Mouse (Mus musculus): ENCODE data around the gene Kcng3. TPM values are rescaled to one million over a fixed set of nuclear protein-coding genes. Genes with fewer than 3 reads are reported as not detected.

Kcng3 gene
- total and polyA plus RNA-seq, 2 experiments from 2014 or later, result 0.05 to 2.5 TPM

DNA sequence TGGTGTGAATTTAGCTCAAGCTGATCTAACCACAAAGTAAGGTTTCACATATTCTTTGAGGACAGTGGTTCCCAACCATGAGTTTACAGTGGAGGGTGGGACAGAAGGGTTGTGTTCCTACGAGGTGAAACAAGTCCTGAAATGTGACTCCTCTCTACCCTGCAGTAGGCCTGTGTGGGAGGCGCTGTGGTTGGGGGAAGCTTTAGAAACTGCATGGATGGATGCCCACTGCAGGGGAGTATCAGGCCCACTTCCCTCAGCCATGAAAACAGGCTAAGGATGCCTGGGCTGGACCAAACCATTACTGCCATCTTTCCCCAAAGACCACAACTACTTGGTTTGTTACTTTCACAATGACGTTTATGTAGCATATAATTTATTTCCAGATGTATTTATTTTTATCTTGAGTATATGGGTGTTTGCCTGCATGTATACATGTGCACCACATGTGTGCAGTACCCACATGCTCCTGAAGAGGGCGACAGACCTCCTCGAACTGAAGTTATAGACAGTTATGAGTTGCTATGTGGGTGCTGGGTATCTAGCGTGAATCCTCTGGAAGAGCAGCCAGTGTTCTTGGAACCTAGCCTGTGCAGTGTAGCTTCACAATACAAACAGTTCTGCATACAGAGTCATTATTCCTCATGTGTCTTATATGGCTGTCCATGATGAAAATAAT lies 42.9 kb downstream of the Kcng3 start:
- no peaks in the 10 kb centered on the region for H3K4me1 ChIP-seq (ENCODE audit: insufficient read depth)
- TF ChIP-seq CTCF (IDR thresholded peaks at IDR 0.05; ENCODE audit: low read depth), result peak; percentile 42
- DNase-seq (no peak), ATAC-seq (no peak)
- no peaks in the 10 kb centered on the region for H3K27me3 ChIP-seq (ENCODE audit: insufficient read depth, low read length)
- H3K4me2 ChIP-seq (ENCODE audit: low read depth), result no peak overlapping the region
- no peak overlapping the region for H3K9ac ChIP-seq
- H3K36me3 ChIP-seq (ENCODE audit: insufficient read depth), result no peaks in the 10 kb centered on the region
- H3K9me3 ChIP-seq (ENCODE audit: low read length), result no peaks in the 10 kb centered on the region
- 89% methylated on average over 6 of the region's 6 CpGs for WGBS
- H3K4me3 ChIP-seq (ENCODE audit: low read depth, low read length), result no peak overlapping the region
- no peak overlapping the region for H3K27ac ChIP-seq (ENCODE audit: low read depth, low read length)

DNA sequence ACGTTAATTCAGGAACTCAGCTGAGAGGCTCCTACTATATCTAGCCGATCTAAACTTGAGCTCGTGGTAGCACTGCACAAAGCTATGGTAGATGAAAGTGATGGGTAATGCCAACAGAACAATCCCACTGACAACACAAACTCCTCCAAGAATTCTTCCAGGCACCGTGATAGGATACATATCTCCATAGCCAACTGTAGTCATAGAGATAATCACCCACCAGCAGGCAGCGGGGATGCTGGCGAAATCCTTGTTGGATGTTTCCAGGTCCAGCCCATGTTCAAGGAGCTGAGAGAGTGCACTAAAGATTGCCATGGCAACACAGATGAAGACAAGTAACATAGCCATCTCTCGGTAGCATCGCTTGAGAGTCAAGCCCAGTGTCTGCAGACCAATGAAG lies 44.0 kb downstream of the Kcng3 start:
- Histone ChIP-seq H3K9ac (no peak overlapping the region), H3K27me3 (ENCODE audit: insufficient read depth, low read length) (no peaks in the 10 kb centered on the region), H3K4me1 (ENCODE audit: insufficient read depth) (no peaks in the 10 kb centered on the region), H3K36me3 (ENCODE audit: insufficient read depth) (no peaks in the 10 kb centered on the region), H3K4me3 (ENCODE audit: low read depth, low read length) (no peak overlapping the region), H3K9me3 (ENCODE audit: low read length) (no peaks in the 10 kb centered on the region), H3K27ac (ENCODE audit: low read depth, low read length) (peak overlapping the region; percentile 57), H3K4me2 (ENCODE audit: low read depth) (no peak overlapping the region)
- ATAC-seq, result peak; percentile 86
- TF ChIP-seq CTCF (IDR thresholded peaks at IDR 0.05; ENCODE audit: low read depth), result no peak
- 69% methylated on average over 8 of the region's 8 CpGs for WGBS
- DNase-seq, result peak; percentile 62

DNA sequence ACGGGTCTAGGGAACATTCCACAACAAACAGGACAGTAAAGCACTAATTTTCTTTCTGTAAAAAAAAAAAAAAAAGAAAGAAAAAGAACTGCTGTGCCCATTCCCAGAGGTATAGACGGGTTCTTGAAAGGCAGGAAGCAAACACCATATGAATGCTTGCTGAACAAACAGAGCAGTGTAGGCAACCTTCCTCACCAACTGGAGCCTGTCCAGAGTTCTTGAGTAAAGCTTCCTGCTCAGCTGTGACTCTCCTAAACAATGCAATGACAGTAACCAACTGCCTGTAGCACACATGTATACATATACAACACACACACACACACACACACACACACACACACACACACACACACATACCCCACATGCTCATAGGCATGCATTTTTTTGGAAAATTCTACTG lies 49.1 kb downstream of the Kcng3 start:
- ATAC-seq (no peak), DNase-seq (no peak)
- Histone ChIP-seq H3K4me2 (ENCODE audit: low read depth) (no peak overlapping the region), H3K9ac (no peak overlapping the region), H3K4me1 (ENCODE audit: insufficient read depth) (no peaks in the 10 kb centered on the region), H3K27ac (ENCODE audit: low read depth, low read length) (no peak overlapping the region), H3K9me3 (ENCODE audit: low read length) (no peaks in the 10 kb centered on the region), H3K27me3 (ENCODE audit: insufficient read depth, low read length) (no peaks in the 10 kb centered on the region), H3K4me3 (ENCODE audit: low read depth, low read length) (no peak overlapping the region), H3K36me3 (ENCODE audit: insufficient read depth) (no peaks in the 10 kb centered on the region)
- 64% methylated on average over 2 of the region's 2 CpGs for WGBS
- no peak for TF ChIP-seq CTCF (IDR thresholded peaks at IDR 0.05; ENCODE audit: low read depth)

DNA sequence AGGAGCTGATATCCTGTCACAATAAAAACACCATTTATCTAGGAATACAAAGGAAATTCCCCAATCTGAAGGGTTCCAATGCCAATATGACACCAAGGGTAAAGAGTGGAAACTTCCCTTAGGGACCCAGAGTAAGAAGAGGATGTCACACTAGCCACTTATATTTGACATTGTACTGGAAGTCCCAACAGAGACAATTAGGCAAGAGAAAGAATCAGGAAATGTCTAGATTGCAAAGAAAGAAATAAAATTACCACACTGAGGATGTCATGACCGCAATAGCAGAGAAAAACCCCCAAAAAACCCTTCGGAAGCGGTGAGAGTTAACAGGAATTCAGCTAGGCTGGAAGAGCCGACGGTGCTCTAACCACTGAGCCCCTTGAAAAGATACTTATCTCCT lies 51.0 kb downstream of the Kcng3 start:
- TF ChIP-seq CTCF (IDR thresholded peaks at IDR 0.05; ENCODE audit: low read depth), result no peak
- no peak overlapping the region for H3K27ac ChIP-seq (ENCODE audit: low read depth, low read length)
- no peak overlapping the region for H3K4me3 ChIP-seq (ENCODE audit: low read depth, low read length)
- H3K9ac ChIP-seq, result no peak overlapping the region
- ATAC-seq (no peak), DNase-seq (no peak)
- WGBS, result 96% methylated on average over 5 of the region's 5 CpGs
- no peaks in the 10 kb centered on the region for H3K36me3 ChIP-seq (ENCODE audit: insufficient read depth)
- no peaks in the 10 kb centered on the region for H3K27me3 ChIP-seq (ENCODE audit: insufficient read depth, low read length)
- H3K9me3 ChIP-seq (ENCODE audit: low read length), result no peaks in the 10 kb centered on the region
- H3K4me1 ChIP-seq (ENCODE audit: insufficient read depth), result no peaks in the 10 kb centered on the region
- no peak overlapping the region for H3K4me2 ChIP-seq (ENCODE audit: low read depth)

DNA sequence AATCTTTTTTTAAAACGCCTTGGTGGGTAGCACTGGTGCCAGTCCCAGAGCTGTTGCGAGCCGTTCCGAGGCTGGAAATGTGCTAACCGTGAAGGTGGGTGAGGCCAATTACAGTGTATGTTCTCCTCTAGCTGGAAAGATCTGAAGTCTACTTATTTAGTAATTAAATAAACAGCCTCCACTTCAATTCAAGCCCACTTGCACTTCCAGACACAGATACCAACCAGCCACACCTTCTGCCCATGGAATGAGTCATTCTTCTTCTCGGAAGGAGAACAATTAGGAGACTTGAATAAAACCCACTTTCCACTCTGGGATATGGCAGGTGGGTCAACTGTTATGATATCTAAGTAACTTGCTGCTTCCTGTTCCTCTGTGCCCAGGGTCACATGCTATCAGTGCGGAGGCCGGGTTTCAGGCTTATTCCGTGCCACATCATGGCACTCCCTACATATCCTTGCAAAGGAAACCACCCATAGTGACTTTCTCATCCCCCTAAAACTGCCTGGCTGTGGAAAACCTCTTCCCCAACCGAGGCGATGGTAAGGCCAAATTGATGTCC lies 54.8 kb downstream of the Kcng3 start:
- no peaks in the 10 kb centered on the region for H3K27me3 ChIP-seq (ENCODE audit: insufficient read depth, low read length)
- no peak overlapping the region for H3K9ac ChIP-seq
- H3K9me3 ChIP-seq (ENCODE audit: low read length), result no peaks in the 10 kb centered on the region
- 97% methylated on average over 11 of the region's 11 CpGs for WGBS
- no peak overlapping the region for H3K4me3 ChIP-seq (ENCODE audit: low read depth, low read length)
- no peak for TF ChIP-seq CTCF (IDR thresholded peaks at IDR 0.05; ENCODE audit: low read depth)
- no peaks in the 10 kb centered on the region for H3K36me3 ChIP-seq (ENCODE audit: insufficient read depth)
- H3K27ac ChIP-seq (ENCODE audit: low read depth, low read length), result no peak overlapping the region
- DNase-seq (no peak), ATAC-seq (no peak)
- no peak overlapping the region for H3K4me2 ChIP-seq (ENCODE audit: low read depth)
- no peaks in the 10 kb centered on the region for H3K4me1 ChIP-seq (ENCODE audit: insufficient read depth)

DNA sequence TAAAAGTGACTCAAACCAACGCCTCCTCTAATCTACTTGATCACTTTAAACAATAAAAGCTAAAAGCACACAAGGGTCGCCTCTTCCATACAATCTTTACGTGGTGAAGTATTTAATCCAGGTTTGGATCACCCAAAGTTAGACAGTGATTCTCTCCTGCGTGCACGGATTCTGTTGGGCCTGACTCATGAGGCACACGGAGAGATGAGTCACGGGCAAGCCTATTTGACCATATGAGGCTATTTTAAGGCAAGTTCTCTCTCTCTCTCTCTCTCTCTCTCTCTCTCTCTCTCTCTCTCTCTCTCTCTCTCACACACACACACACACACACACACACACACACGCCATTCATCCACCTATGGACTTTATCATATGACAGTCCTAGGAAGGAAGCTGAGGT lies 57.1 kb downstream of the Kcng3 start:
- H3K27ac ChIP-seq (ENCODE audit: low read depth, low read length), result no peak overlapping the region
- no peaks in the 10 kb centered on the region for H3K9me3 ChIP-seq (ENCODE audit: low read length)
- H3K4me1 ChIP-seq (ENCODE audit: insufficient read depth), result no peaks in the 10 kb centered on the region
- no peak for DNase-seq
- H3K4me3 ChIP-seq (ENCODE audit: low read depth, low read length), result no peak overlapping the region
- TF ChIP-seq CTCF (IDR thresholded peaks at IDR 0.05; ENCODE audit: low read depth), result no peak
- no peak overlapping the region for H3K9ac ChIP-seq
- H3K27me3 ChIP-seq (ENCODE audit: insufficient read depth, low read length), result no peaks in the 10 kb centered on the region
- WGBS, result 94% methylated on average over 8 of the region's 8 CpGs
- no peaks in the 10 kb centered on the region for H3K36me3 ChIP-seq (ENCODE audit: insufficient read depth)
- no peak overlapping the region for H3K4me2 ChIP-seq (ENCODE audit: low read depth)
- ATAC-seq, result no peak

DNA sequence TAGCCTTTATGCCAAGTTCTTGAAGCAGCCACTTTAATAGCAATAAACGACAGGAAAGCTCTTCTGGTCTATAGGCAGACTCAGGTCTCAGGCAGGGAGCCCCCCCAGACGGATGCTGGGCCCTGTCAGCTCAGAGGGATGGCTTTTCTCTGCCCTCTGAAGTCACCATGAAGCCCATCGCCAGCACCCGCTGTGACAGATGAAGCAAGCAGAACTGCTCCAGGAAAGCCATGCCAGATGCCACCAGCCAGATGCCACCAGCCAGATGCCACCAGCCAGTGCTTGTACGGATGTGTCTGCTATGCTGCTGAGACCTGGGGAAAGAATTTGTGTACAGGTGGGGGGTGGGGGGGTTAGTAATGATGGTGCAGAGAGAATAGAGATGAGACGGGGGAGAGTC lies 58.6 kb downstream of the Kcng3 start:
- DNase-seq (no peak), ATAC-seq (no peak)
- Histone ChIP-seq H3K4me1 (ENCODE audit: insufficient read depth) (no peaks in the 10 kb centered on the region), H3K4me3 (ENCODE audit: low read depth, low read length) (no peak overlapping the region), H3K27me3 (ENCODE audit: insufficient read depth, low read length) (no peaks in the 10 kb centered on the region), H3K27ac (ENCODE audit: low read depth, low read length) (no peak overlapping the region), H3K36me3 (ENCODE audit: insufficient read depth) (no peaks in the 10 kb centered on the region), H3K9ac (no peak overlapping the region), H3K4me2 (ENCODE audit: low read depth) (no peak overlapping the region), H3K9me3 (ENCODE audit: low read length) (no peaks in the 10 kb centered on the region)
- TF ChIP-seq CTCF (IDR thresholded peaks at IDR 0.05; ENCODE audit: low read depth), result no peak
- 60% methylated on average over 6 of the region's 6 CpGs for WGBS

Data from forebrain, postnatal 0 days (tissue).